Mouse (Mus musculus): Measurements from ENCODE around the gene Baz2b. TPM values are rescaled to one million over a fixed set of nuclear protein-coding genes. Genes with fewer than 3 reads are reported as not detected.

Gene Baz2b
- polyA plus RNA-seq, 2 experiments: 36.0 to 45.6 TPM

DNA sequence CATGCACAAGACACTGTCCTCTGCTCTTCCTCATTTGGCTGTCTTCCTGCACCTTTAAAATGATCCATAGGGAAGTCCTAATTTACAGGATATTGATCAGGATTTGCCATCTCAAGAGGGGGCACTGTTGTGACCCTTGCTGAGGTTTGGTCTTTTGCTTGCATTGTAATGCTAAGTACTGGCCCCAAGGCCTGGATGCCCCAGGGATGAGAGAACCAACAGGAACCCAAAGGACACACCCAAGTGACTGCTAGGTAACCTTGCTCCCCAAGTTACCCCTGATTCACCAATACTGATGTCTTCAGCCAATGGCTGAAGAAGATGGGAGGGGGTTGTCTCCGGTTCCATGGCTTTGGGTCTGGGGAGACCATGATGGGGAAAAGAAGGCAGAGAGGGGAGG is 124.8 kb downstream of the Baz2b start:
- Histone ChIP-seq H3K27me3 (ENCODE audit: control insufficient read depth, insufficient read depth, low read length) (no peaks in the 10 kb centered on the region), H3K4me2 (replicated peaks; ENCODE audit: low read depth, low read length, severe bottlenecking) (no peak overlapping the region), H3K9ac (ENCODE audit: low read depth, low read length, severe bottlenecking) (no peak overlapping the region), H3K36me3 (ENCODE audit: control insufficient read depth, insufficient read depth, low read length) (no peaks in the 10 kb centered on the region), H3K9me3 (ENCODE audit: control insufficient read depth, low read length) (no peaks in the 10 kb centered on the region), H3K27ac (replicated peaks; ENCODE audit: low read depth, low read length) (no peak overlapping the region), H3K4me3 (replicated peaks; ENCODE audit: low read length) (no peak overlapping the region), H3K4me1 (ENCODE audit: control insufficient read depth, insufficient read depth, low read length) (peaks cover 8% of the 10 kb centered on the region; the same call in 1 of the 2 replicates)
- DNase-seq (ENCODE audit: low spot score) (no peak), ATAC-seq (ENCODE audit: low FRiP score, low read depth) (no peak)
- TF ChIP-seq POLR2A (IDR thresholded peaks at IDR 0.05; ENCODE audit: borderline replicate concordance, extremely low read depth, insufficient read depth, insufficient read length): no peak
- 97% methylated on average over 1 of the region's 1 CpGs for WGBS

GRCm38 (mm10) chr2:60082984-60083636 is 126.5 kb downstream of the Baz2b start:
- H3K36me3 ChIP-seq (ENCODE audit: control insufficient read depth, insufficient read depth, low read length): no peaks in the 10 kb centered on the region
- ATAC-seq (ENCODE audit: low FRiP score, low read depth): no peak
- no peak overlapping the region for H3K9ac ChIP-seq (ENCODE audit: low read depth, low read length, severe bottlenecking)
- no peak overlapping the region for H3K4me3 ChIP-seq (replicated peaks; ENCODE audit: low read length)
- no peak for TF ChIP-seq POLR2A (IDR thresholded peaks at IDR 0.05; ENCODE audit: borderline replicate concordance, extremely low read depth, insufficient read depth, insufficient read length)
- DNase-seq (ENCODE audit: low spot score): no peak
- H3K27me3 ChIP-seq (ENCODE audit: control insufficient read depth, insufficient read depth, low read length): no peaks in the 10 kb centered on the region
- no peak overlapping the region for H3K4me2 ChIP-seq (replicated peaks; ENCODE audit: low read depth, low read length, severe bottlenecking)
- no peaks in the 10 kb centered on the region for H3K9me3 ChIP-seq (ENCODE audit: control insufficient read depth, low read length)
- 47% methylated on average over 7 of the region's 7 CpGs for WGBS
- peaks cover 8% of the 10 kb centered on the region; the same call in 1 of the 2 replicates for H3K4me1 ChIP-seq (ENCODE audit: control insufficient read depth, insufficient read depth, low read length)
- H3K27ac ChIP-seq (replicated peaks; ENCODE audit: low read depth, low read length): no peak overlapping the region

GRCm38 (mm10) chr2:60082225-60082624 is 127.4 kb downstream of the Baz2b start:
- peaks cover 8% of the 10 kb centered on the region; the same call in 1 of the 2 replicates for H3K4me1 ChIP-seq (ENCODE audit: control insufficient read depth, insufficient read depth, low read length)
- 81% methylated on average over 4 of the region's 4 CpGs for WGBS
- no peak for TF ChIP-seq POLR2A (IDR thresholded peaks at IDR 0.05; ENCODE audit: borderline replicate concordance, extremely low read depth, insufficient read depth, insufficient read length)

GRCm38 (mm10) chr2:60080831-60081230 is 128.8 kb downstream of the Baz2b start:
- H3K27ac ChIP-seq (replicated peaks; ENCODE audit: low read depth, low read length): no peak overlapping the region
- ATAC-seq (ENCODE audit: low FRiP score, low read depth) (no peak), DNase-seq (ENCODE audit: low spot score) (no peak)
- H3K27me3 ChIP-seq (ENCODE audit: control insufficient read depth, insufficient read depth, low read length): no peaks in the 10 kb centered on the region
- no peak overlapping the region for H3K9ac ChIP-seq (ENCODE audit: low read depth, low read length, severe bottlenecking)
- H3K9me3 ChIP-seq (ENCODE audit: control insufficient read depth, low read length): no peaks in the 10 kb centered on the region
- 55% methylated on average over 4 of the region's 4 CpGs for whole genome bisulfite sequencing
- no peak overlapping the region for H3K4me2 ChIP-seq (replicated peaks; ENCODE audit: low read depth, low read length, severe bottlenecking)
- TF ChIP-seq POLR2A (IDR thresholded peaks at IDR 0.05; ENCODE audit: borderline replicate concordance, extremely low read depth, insufficient read depth, insufficient read length): no peak
- no peaks in the 10 kb centered on the region for H3K4me1 ChIP-seq (ENCODE audit: control insufficient read depth, insufficient read depth, low read length)
- no peaks in the 10 kb centered on the region for H3K36me3 ChIP-seq (ENCODE audit: control insufficient read depth, insufficient read depth, low read length)
- no peak overlapping the region for H3K4me3 ChIP-seq (replicated peaks; ENCODE audit: low read length)

More at GRCm38 (mm10) chr2:60082225-60082624, 127.4 kb downstream of the Baz2b start:
- H3K36me3 ChIP-seq (ENCODE audit: control insufficient read depth, insufficient read depth, low read length): no peaks in the 10 kb centered on the region
- DNase-seq (ENCODE audit: low spot score) (no peak), ATAC-seq (ENCODE audit: low FRiP score, low read depth) (no peak)
- no peaks in the 10 kb centered on the region for H3K27me3 ChIP-seq (ENCODE audit: control insufficient read depth, insufficient read depth, low read length)
- H3K9ac ChIP-seq (ENCODE audit: low read depth, low read length, severe bottlenecking): no peak overlapping the region
- no peak overlapping the region for H3K4me3 ChIP-seq (replicated peaks; ENCODE audit: low read length)
- H3K9me3 ChIP-seq (ENCODE audit: control insufficient read depth, low read length): no peaks in the 10 kb centered on the region
- H3K4me2 ChIP-seq (replicated peaks; ENCODE audit: low read depth, low read length, severe bottlenecking): no peak overlapping the region
- H3K27ac ChIP-seq (replicated peaks; ENCODE audit: low read depth, low read length): no peak overlapping the region

DNA sequence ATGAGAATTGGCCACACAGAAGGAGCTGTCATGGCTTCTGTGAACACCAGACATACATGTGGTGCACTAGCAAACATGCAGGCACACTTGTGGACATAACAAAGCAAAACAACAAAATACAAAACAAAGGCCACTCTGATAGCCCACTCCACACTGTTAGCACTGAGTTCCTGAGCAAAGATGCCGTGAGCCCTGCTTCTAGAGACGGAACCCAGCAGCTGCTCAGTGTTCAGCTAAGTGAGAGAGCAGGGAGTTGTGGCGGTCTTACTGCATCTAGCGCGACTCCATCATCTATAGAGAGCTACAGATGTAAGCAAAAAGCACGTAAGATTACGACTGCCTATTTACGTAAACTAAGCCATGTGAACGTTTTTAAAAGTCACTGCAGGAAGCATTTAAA is 132.0 kb downstream of the Baz2b start:
- H3K36me3 ChIP-seq (ENCODE audit: control insufficient read depth, insufficient read depth, low read length): no peaks in the 10 kb centered on the region
- no peak overlapping the region for H3K4me2 ChIP-seq (replicated peaks; ENCODE audit: low read depth, low read length, severe bottlenecking)
- ATAC-seq (ENCODE audit: low FRiP score, low read depth) (no peak), DNase-seq (ENCODE audit: low spot score) (no peak)
- H3K9ac ChIP-seq (ENCODE audit: low read depth, low read length, severe bottlenecking): no peak overlapping the region
- H3K27me3 ChIP-seq (ENCODE audit: control insufficient read depth, insufficient read depth, low read length): no peaks in the 10 kb centered on the region
- H3K9me3 ChIP-seq (ENCODE audit: control insufficient read depth, low read length): no peaks in the 10 kb centered on the region
- no peak for TF ChIP-seq POLR2A (IDR thresholded peaks at IDR 0.05; ENCODE audit: borderline replicate concordance, extremely low read depth, insufficient read depth, insufficient read length)
- H3K4me1 ChIP-seq (ENCODE audit: control insufficient read depth, insufficient read depth, low read length): no peaks in the 10 kb centered on the region
- H3K27ac ChIP-seq (replicated peaks; ENCODE audit: low read depth, low read length): no peak overlapping the region
- WGBS: 54% methylated on average over 9 of the region's 9 CpGs
- no peak overlapping the region for H3K4me3 ChIP-seq (replicated peaks; ENCODE audit: low read length)
